Mouse (Mus musculus): ENCODE measurements at regions not wholly inside any gene's neighbourhood (a gene's known extent, or its start where the extent isn't known, plus 50 kb on each side); places are given as distances from the start of the nearest gene placed in this dataset.

GRCm38 (mm10) chr14:36819826-36820225, 148.8 kb downstream of the Ccser2 start:
- no peaks in the 10 kb centered on the region for H3K27me3 ChIP-seq (ENCODE audit: insufficient read depth, poor library complexity, severe bottlenecking)
- WGBS: 96% methylated on average over 1 of the region's 1 CpGs
- no peak overlapping the region for H3K27ac ChIP-seq
- H3K9me3 ChIP-seq: no peaks in the 10 kb centered on the region
- no peak overlapping the region for H3K4me3 ChIP-seq
- H3K4me1 ChIP-seq (replicated peaks): no peaks in the 10 kb centered on the region
- no peaks in the 10 kb centered on the region for H3K36me3 ChIP-seq
- DNase-seq (ENCODE audit: low spot score): no peak

- no peaks in the 10 kb centered on the region for H3K9me3 ChIP-seq
- H3K36me3 ChIP-seq: no peaks in the 10 kb centered on the region
- no peak for DNase-seq (ENCODE audit: low spot score)
- no peak overlapping the region for H3K27ac ChIP-seq
- no peak overlapping the region for H3K4me3 ChIP-seq
- H3K27me3 ChIP-seq (ENCODE audit: insufficient read depth, poor library complexity, severe bottlenecking): no peaks in the 10 kb centered on the region
- WGBS: 89% methylated on average over 3 of the region's 3 CpGs
- H3K4me1 ChIP-seq (replicated peaks): no peaks in the 10 kb centered on the region
Observed at GRCm38 (mm10) chr14:36802418-36802817, 166.2 kb downstream of the Ccser2 start.

- DNase-seq (ENCODE audit: low spot score): no peak
- Histone ChIP-seq H3K9me3 (no peaks in the 10 kb centered on the region), H3K27me3 (ENCODE audit: insufficient read depth, poor library complexity, severe bottlenecking) (no peaks in the 10 kb centered on the region), H3K27ac (no peak overlapping the region), H3K36me3 (no peaks in the 10 kb centered on the region), H3K4me3 (no peak overlapping the region), H3K4me1 (replicated peaks) (no peaks in the 10 kb centered on the region)
- WGBS: 82% methylated on average over 1 of the region's 1 CpGs
Observed at GRCm38 (mm10) chr14:36799820-36800219, 168.8 kb downstream of the Ccser2 start.

- Histone ChIP-seq H3K4me3 (no peak overlapping the region), H3K36me3 (no peaks in the 10 kb centered on the region), H3K27ac (no peak overlapping the region), H3K9me3 (no peaks in the 10 kb centered on the region), H3K27me3 (ENCODE audit: insufficient read depth, poor library complexity, severe bottlenecking) (no peaks in the 10 kb centered on the region), H3K4me1 (replicated peaks) (no peaks in the 10 kb centered on the region)
- no peak for DNase-seq (ENCODE audit: low spot score)
- 87% methylated on average over 2 of the region's 2 CpGs for WGBS
Observed at GRCm38 (mm10) chr14:36781882-36782281, 186.7 kb downstream of the Ccser2 start.

- Histone ChIP-seq H3K9me3 (no peaks in the 10 kb centered on the region), H3K27ac (no peak overlapping the region), H3K36me3 (no peaks in the 10 kb centered on the region), H3K27me3 (ENCODE audit: insufficient read depth, poor library complexity, severe bottlenecking) (no peaks in the 10 kb centered on the region), H3K4me3 (no peak overlapping the region), H3K4me1 (replicated peaks) (no peaks in the 10 kb centered on the region)
- 78% methylated on average over 1 of the region's 1 CpGs for WGBS
- no peak for DNase-seq (ENCODE audit: low spot score)
Observed at GRCm38 (mm10) chr14:36778956-36779355, 189.6 kb downstream of the Ccser2 start.

GRCm38 (mm10) chr14:36774349-36774748, 194.2 kb downstream of the Ccser2 start:
- no peaks in the 10 kb centered on the region for H3K27me3 ChIP-seq (ENCODE audit: insufficient read depth, poor library complexity, severe bottlenecking)
- no peaks in the 10 kb centered on the region for H3K9me3 ChIP-seq
- H3K27ac ChIP-seq: no peak overlapping the region
- H3K4me3 ChIP-seq: no peak overlapping the region
- WGBS: 69% methylated on average over 3 of the region's 3 CpGs
- no peaks in the 10 kb centered on the region for H3K4me1 ChIP-seq (replicated peaks)
- no peak for DNase-seq (ENCODE audit: low spot score)
- H3K36me3 ChIP-seq: no peaks in the 10 kb centered on the region

GRCm38 (mm10) chr14:36764377-36764776, 204.2 kb downstream of the Ccser2 start:
- Histone ChIP-seq H3K27me3 (ENCODE audit: insufficient read depth, poor library complexity, severe bottlenecking) (no peaks in the 10 kb centered on the region), H3K4me3 (no peak overlapping the region), H3K36me3 (no peaks in the 10 kb centered on the region), H3K27ac (no peak overlapping the region), H3K4me1 (replicated peaks) (no peaks in the 10 kb centered on the region), H3K9me3 (no peaks in the 10 kb centered on the region)
- 80% methylated on average over 4 of the region's 4 CpGs for WGBS
- DNase-seq (ENCODE audit: low spot score): no peak

GRCm38 (mm10) chr14:36756056-36756455, 212.5 kb downstream of the Ccser2 start:
- DNase-seq (ENCODE audit: low spot score): no peak
- 71% methylated on average over 6 of the region's 6 CpGs for WGBS
- H3K36me3 ChIP-seq: no peaks in the 10 kb centered on the region
- no peak overlapping the region for H3K27ac ChIP-seq
- no peaks in the 10 kb centered on the region for H3K4me1 ChIP-seq (replicated peaks)
- H3K27me3 ChIP-seq (ENCODE audit: insufficient read depth, poor library complexity, severe bottlenecking): no peaks in the 10 kb centered on the region
- no peaks in the 10 kb centered on the region for H3K9me3 ChIP-seq
- H3K4me3 ChIP-seq: no peak overlapping the region

- H3K4me1 ChIP-seq (replicated peaks): no peaks in the 10 kb centered on the region
- no peak overlapping the region for H3K4me3 ChIP-seq
- H3K27ac ChIP-seq: no peak overlapping the region
- 91% methylated on average over 6 of the region's 6 CpGs for WGBS
- no peaks in the 10 kb centered on the region for H3K27me3 ChIP-seq (ENCODE audit: insufficient read depth, poor library complexity, severe bottlenecking)
- H3K9me3 ChIP-seq: 0 out of 2 replicates have a peak, but pooled peaks cover 3% of the 10 kb centered on the region
- DNase-seq (ENCODE audit: low spot score): no peak
- H3K36me3 ChIP-seq: no peaks in the 10 kb centered on the region
Observed at GRCm38 (mm10) chr14:36748130-36748883, 220.3 kb downstream of the Ccser2 start.

- no peaks in the 10 kb centered on the region for H3K36me3 ChIP-seq
- H3K4me3 ChIP-seq: no peak overlapping the region
- H3K4me1 ChIP-seq (replicated peaks): no peaks in the 10 kb centered on the region
- no peak for DNase-seq (ENCODE audit: low spot score)
- no peak overlapping the region for H3K27ac ChIP-seq
- WGBS: 80% methylated on average over 8 of the region's 8 CpGs
- H3K9me3 ChIP-seq: no peaks in the 10 kb centered on the region
- H3K27me3 ChIP-seq (ENCODE audit: insufficient read depth, poor library complexity, severe bottlenecking): no peaks in the 10 kb centered on the region
Observed at GRCm38 (mm10) chr14:36731095-36731494, 237.5 kb downstream of the Ccser2 start.

GRCm38 (mm10) chr14:36726092-36726491, 242.5 kb downstream of the Ccser2 start:
- 80% methylated on average over 6 of the region's 6 CpGs for WGBS
- Histone ChIP-seq H3K4me1 (replicated peaks) (no peaks in the 10 kb centered on the region), H3K27ac (no peak overlapping the region), H3K27me3 (ENCODE audit: insufficient read depth, poor library complexity, severe bottlenecking) (no peaks in the 10 kb centered on the region), H3K4me3 (no peak overlapping the region), H3K9me3 (no peaks in the 10 kb centered on the region), H3K36me3 (no peaks in the 10 kb centered on the region)
- DNase-seq (ENCODE audit: low spot score): no peak

- no peak for DNase-seq (ENCODE audit: low spot score)
- Histone ChIP-seq H3K27me3 (ENCODE audit: insufficient read depth, poor library complexity, severe bottlenecking) (no peaks in the 10 kb centered on the region), H3K9me3 (no peaks in the 10 kb centered on the region), H3K4me3 (no peak overlapping the region), H3K36me3 (no peaks in the 10 kb centered on the region), H3K27ac (no peak overlapping the region), H3K4me1 (replicated peaks) (no peaks in the 10 kb centered on the region)
- 85% methylated on average over 2 of the region's 2 CpGs for WGBS
Observed at GRCm38 (mm10) chr14:36715684-36716083, 252.9 kb downstream of the Ccser2 start.

- no peak for DNase-seq (ENCODE audit: low spot score)
- no peaks in the 10 kb centered on the region for H3K36me3 ChIP-seq
- no peaks in the 10 kb centered on the region for H3K9me3 ChIP-seq
- no peaks in the 10 kb centered on the region for H3K27me3 ChIP-seq (ENCODE audit: insufficient read depth, poor library complexity, severe bottlenecking)
- H3K4me1 ChIP-seq (replicated peaks): no peaks in the 10 kb centered on the region
- 87% methylated on average over 4 of the region's 4 CpGs for WGBS
- H3K4me3 ChIP-seq: no peak overlapping the region
- no peak overlapping the region for H3K27ac ChIP-seq
Observed at GRCm38 (mm10) chr14:36696993-36697392, 271.6 kb downstream of the Ccser2 start.

GRCm38 (mm10) chr14:36691958-36692357, 276.6 kb downstream of the Ccser2 start:
- no peak for DNase-seq (ENCODE audit: low spot score)
- Histone ChIP-seq H3K27ac (no peak overlapping the region), H3K4me3 (no peak overlapping the region), H3K9me3 (no peaks in the 10 kb centered on the region), H3K36me3 (no peaks in the 10 kb centered on the region), H3K4me1 (replicated peaks) (no peaks in the 10 kb centered on the region), H3K27me3 (ENCODE audit: insufficient read depth, poor library complexity, severe bottlenecking) (no peaks in the 10 kb centered on the region)

All from hindbrain, embryonic 10.5 days (tissue).